Mouse (Mus musculus) lung, postnatal 0 days (tissue): Measurements from ENCODE around the gene Taok3.

Experiments used
- CTCF ChIP-seq: IDR thresholded peaks from 2 replicates; pipeline ENCODE4 v1.5.1; 2016; ENCODE audit warnings: antibody characterized with exemption, mild to moderate bottlenecking
- EP300 ChIP-seq: IDR thresholded peaks from 2 replicates; pipeline ENCODE4 v1.6.1; 2016; ENCODE audit warnings: antibody characterized with exemption, mild to moderate bottlenecking, control low read depth

DNA sequence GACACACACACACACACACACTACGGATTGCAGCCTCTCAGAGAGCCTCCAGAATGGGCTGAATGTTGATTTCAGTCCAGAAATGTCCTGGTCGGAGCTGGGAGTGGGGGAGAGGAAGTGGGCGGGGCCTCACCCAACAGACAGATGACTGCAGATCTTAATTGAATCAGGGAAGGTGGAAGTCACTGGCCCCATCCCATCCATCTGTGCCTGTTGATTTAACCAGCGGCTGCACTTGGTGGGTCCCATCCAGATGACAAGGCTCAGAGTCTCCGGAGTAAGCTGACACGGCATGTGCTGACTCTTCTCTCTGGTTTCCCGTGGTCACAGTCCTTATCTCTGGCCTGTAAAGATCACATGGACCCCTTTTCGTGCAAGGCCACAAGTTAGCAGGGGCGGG, 15.9 kb downstream of the Taok3 start:
- TF ChIP-seq CTCF, result no peak
- TF ChIP-seq EP300, result no peak
